Mouse (Mus musculus): ENCODE measurements at regions not wholly inside any gene's neighbourhood (a gene's known extent, or its start where the extent isn't known, plus 50 kb on each side); places are given as distances from the start of the nearest gene placed in this dataset.

- no peak for DNase-seq (ENCODE audit: low spot score in 2 of 2)
Observed at GRCm38 (mm10) chr17:4791873-4792272, 202.3 kb upstream of the Arid1b start.

GRCm38 (mm10) chr17:4796241-4796640 is 197.9 kb upstream of the Arid1b start:
- DNase-seq (ENCODE audit: low spot score in 2 of 2) = no peak

GRCm38 (mm10) chr17:4804013-4804412 is 190.1 kb upstream of the Arid1b start:
- no peak for DNase-seq (ENCODE audit: low spot score in 2 of 2)

GRCm38 (mm10) chr17:4806051-4806450 is 188.1 kb upstream of the Arid1b start:
- DNase-seq (ENCODE audit: low spot score in 2 of 2) = no peak

GRCm38 (mm10) chr17:4808926-4809325 is 185.2 kb upstream of the Arid1b start:
- no peak for DNase-seq (ENCODE audit: low spot score in 2 of 2)

GRCm38 (mm10) chr17:4813232-4813631 is 180.9 kb upstream of the Arid1b start:
- DNase-seq (ENCODE audit: low spot score in 2 of 2) = no peak

- DNase-seq (ENCODE audit: low spot score in 2 of 2) = no peak
Observed at GRCm38 (mm10) chr17:4813666-4814065, 180.5 kb upstream of the Arid1b start.

- no peak for DNase-seq (ENCODE audit: low spot score in 2 of 2)
Observed at GRCm38 (mm10) chr17:4825221-4825895, 168.8 kb upstream of the Arid1b start.

GRCm38 (mm10) chr17:4834065-4834464 is 160.1 kb upstream of the Arid1b start:
- no peak for DNase-seq (ENCODE audit: low spot score in 2 of 2)

- no peak for DNase-seq (ENCODE audit: low spot score in 2 of 2)
Observed at GRCm38 (mm10) chr17:4834571-4834970, 159.6 kb upstream of the Arid1b start.

GRCm38 (mm10) chr17:4835065-4835705 is 158.9 kb upstream of the Arid1b start:
- no peak for DNase-seq (ENCODE audit: low spot score in 2 of 2)

GRCm38 (mm10) chr17:4840123-4840522 is 154.0 kb upstream of the Arid1b start:
- no peak for DNase-seq (ENCODE audit: low spot score in 2 of 2)

GRCm38 (mm10) chr17:4858304-4858703 is 135.8 kb upstream of the Arid1b start:
- no peak for DNase-seq (ENCODE audit: low spot score in 2 of 2)

- no peak for DNase-seq (ENCODE audit: low spot score in 2 of 2)
Observed at GRCm38 (mm10) chr17:4864901-4865300, 129.2 kb upstream of the Arid1b start.

- DNase-seq (ENCODE audit: low spot score in 2 of 2) = no peak
Observed at GRCm38 (mm10) chr17:4865621-4866020, 128.5 kb upstream of the Arid1b start.

GRCm38 (mm10) chr17:4866026-4866896 is 127.9 kb upstream of the Arid1b start:
- DNase-seq (ENCODE audit: low spot score in 2 of 2) = no peak

GRCm38 (mm10) chr17:4867083-4867482 is 127.0 kb upstream of the Arid1b start:
- no peak for DNase-seq (ENCODE audit: low spot score in 2 of 2)

GRCm38 (mm10) chr17:4867754-4868445 is 126.2 kb upstream of the Arid1b start:
- no peak for DNase-seq (ENCODE audit: low spot score in 2 of 2)

- DNase-seq (ENCODE audit: low spot score in 2 of 2) = no peak
Observed at GRCm38 (mm10) chr17:4868446-4868825, 125.7 kb upstream of the Arid1b start.

GRCm38 (mm10) chr17:4868861-4869260 is 125.3 kb upstream of the Arid1b start:
- DNase-seq (ENCODE audit: low spot score in 2 of 2) = no peak

- DNase-seq (ENCODE audit: low spot score in 2 of 2) = no peak
Observed at GRCm38 (mm10) chr17:4871267-4871666, 122.9 kb upstream of the Arid1b start.

GRCm38 (mm10) chr17:4874459-4874858 is 119.7 kb upstream of the Arid1b start:
- DNase-seq (ENCODE audit: low spot score in 2 of 2) = no peak

Data from spleen, postnatal 10 days (tissue).